Mouse (Mus musculus) erythroblast, embryonic 14.5 days (primary cell): Measurements from ENCODE around the gene Mrtfa.

ENCODE experiments used
- GATA1 ChIP-seq: IDR thresholded peaks from 2 replicates; pipeline ENCODE4 v1.6.1; 2012; ENCODE audit warnings: low read length, inconsistent platforms, mixed read lengths
- TAL1 ChIP-seq: IDR thresholded peaks from 3 replicates; pipeline ENCODE4 v1.6.1; 2012; ENCODE audit warnings: low read length, inconsistent platforms, mixed read lengths

- TF ChIP-seq TAL1: no peak
- TF ChIP-seq GATA1: no peak
These were observed 148.2 kb downstream of the Mrtfa start for GRCm38 (mm10) chr15:81042276-81042931.
